Mouse (Mus musculus) spleen, postnatal 10 days (tissue): ENCODE data around the gene Rnf227.
A peak's percentile ranks its signal among the peaks of the same experiment; 100 is the strongest.

Experiments used
- DNase-seq, 2 experiments: peaks; one replicate each; pipeline ENCODE4 v3.0.0; 2021 to 2022; ENCODE audit warnings: low spot score in 2 of 2

The Rnf227 gene

GRCm38 (mm10) chr11:69331152-69331551 is 9.1 kb upstream of the Rnf227 start:
- no peak for DNase-seq

GRCm38 (mm10) chr11:69331929-69332405 is 8.3 kb upstream of the Rnf227 start:
- peak; percentile 54 to 73 for DNase-seq

- DNase-seq, result no peak
Observed at GRCm38 (mm10) chr11:69332713-69333253, 7.5 kb upstream of the Rnf227 start.

- no peak for DNase-seq
Observed at GRCm38 (mm10) chr11:69333922-69334321, 6.3 kb upstream of the Rnf227 start.

GRCm38 (mm10) chr11:69334796-69335195 is 5.5 kb upstream of the Rnf227 start:
- DNase-seq, result no peak

- no peak for DNase-seq
Observed at GRCm38 (mm10) chr11:69346441-69346840, 6.2 kb downstream of the Rnf227 start.

- DNase-seq, result no peak
Observed at GRCm38 (mm10) chr11:69356544-69356943, 16.3 kb downstream of the Rnf227 start.

- no peak for DNase-seq
Observed at GRCm38 (mm10) chr11:69357690-69358089, 17.4 kb downstream of the Rnf227 start.

- no peak for DNase-seq
Observed at GRCm38 (mm10) chr11:69362021-69362420, 21.8 kb downstream of the Rnf227 start.

GRCm38 (mm10) chr11:69362479-69362878 is 22.2 kb downstream of the Rnf227 start:
- no peak for DNase-seq

- DNase-seq, result no peak
Observed at GRCm38 (mm10) chr11:69364376-69364775, 24.1 kb downstream of the Rnf227 start.

GRCm38 (mm10) chr11:69364910-69365309 is 24.6 kb downstream of the Rnf227 start:
- peak; percentile 44 to 75 for DNase-seq

- no peak for DNase-seq
Observed at GRCm38 (mm10) chr11:69365722-69366121, 25.5 kb downstream of the Rnf227 start.

- peak; percentile 67 to 83 for DNase-seq
Observed at GRCm38 (mm10) chr11:69366157-69366854, 26.0 kb downstream of the Rnf227 start.

GRCm38 (mm10) chr11:69366855-69367615 is 26.8 kb downstream of the Rnf227 start:
- peak in 1 of 2 experiments; percentile 34 for DNase-seq

GRCm38 (mm10) chr11:69367616-69368355 is 27.5 kb downstream of the Rnf227 start:
- DNase-seq, result peak in 1 of 2 experiments; percentile 45

- peak in 1 of 2 experiments; percentile 70 for DNase-seq
Observed at GRCm38 (mm10) chr11:69368356-69369214, 28.3 kb downstream of the Rnf227 start.

GRCm38 (mm10) chr11:69369215-69369989 is 29.1 kb downstream of the Rnf227 start, which contains the start of gene Chd3:
Gene Chd3 (minus strand): TSS chr11:69369406.
- peak in 1 of 2 experiments; percentile 71 for DNase-seq

GRCm38 (mm10) chr11:69369990-69370816 is 29.9 kb downstream of the Rnf227 start:
- no peak for DNase-seq
